Mouse (Mus musculus) myocyte (in vitro differentiated cells): Measurements from ENCODE around the gene Slc9a7. TPM values are rescaled to one million over a fixed set of nuclear protein-coding genes. Genes with fewer than 3 reads are reported as not detected.

ENCODE experiments used
- H3K27me3 ChIP-seq: one replicate; pipeline ENCODE4 v1.6.1; 2011; ENCODE audit not compliant: control insufficient read depth, insufficient read depth, insufficient read length
- H3K36me3 ChIP-seq: one replicate; pipeline ENCODE4 v1.6.1; 2011; ENCODE audit not compliant: control insufficient read depth, insufficient read depth
- H3K4me2 ChIP-seq: one replicate; pipeline ENCODE4 v1.6.1; 2011; ENCODE audit warnings: low read depth, control low read depth
- H3K4me3 ChIP-seq: one replicate; pipeline ENCODE4 v1.5.1; 2011; ENCODE audit warnings: mild to moderate bottlenecking, control low read depth, moderate library complexity
- H3K79me2 ChIP-seq: one replicate; pipeline ENCODE4 v1.6.1; 2011; ENCODE audit not compliant: control insufficient read depth, insufficient read depth
- H3ac ChIP-seq: one replicate; pipeline ENCODE4 v1.6.1; 2011; ENCODE audit not compliant: control insufficient read depth, insufficient read length
- CEBPB ChIP-seq: IDR thresholded peaks from 2 replicates; pipeline ENCODE4 v1.6.1; 2011; ENCODE audit warnings: mild to moderate bottlenecking, moderate library complexity; ENCODE audit not compliant: poor library complexity, insufficient read depth, severe bottlenecking
- E2F4 ChIP-seq: IDR thresholded peaks from one replicate; pipeline ENCODE4 v1.6.1; 2011; ENCODE audit warnings: mild to moderate bottlenecking, control low read depth, moderate library complexity; ENCODE audit not compliant: insufficient read depth
- MAX ChIP-seq: IDR thresholded peaks from one replicate; pipeline ENCODE4 v1.6.1; 2011; ENCODE audit warnings: low read depth, mild to moderate bottlenecking, control low read depth
- MYOD1 ChIP-seq, 3 experiments: IDR thresholded peaks; one replicate each; pipeline ENCODE4 v1.6.1; 2011; ENCODE audit warnings: control low read depth in 2 of 3, low read depth in 2 of 3, mild to moderate bottlenecking in 2 of 3, moderate library complexity in 1 of 3; ENCODE audit not compliant: insufficient read length in 2 of 3, control insufficient read depth in 1 of 3
- MYOG ChIP-seq, 3 experiments: IDR thresholded peaks; one replicate each; pipeline ENCODE4 v1.6.1; 2011; ENCODE audit warnings: control low read depth in 2 of 3, low read depth in 2 of 3, mild to moderate bottlenecking in 2 of 3; ENCODE audit not compliant: insufficient read length in 2 of 3, control insufficient read depth in 1 of 3, insufficient read depth in 1 of 3
- POLR2A ChIP-seq: IDR thresholded peaks from one replicate; pipeline ENCODE4 v1.6.1; 2011; ENCODE audit warnings: low read depth, mild to moderate bottlenecking, control low read depth, moderate library complexity; ENCODE audit not compliant: insufficient read length
- POLR2AphosphoS2 ChIP-seq: IDR thresholded peaks from one replicate; pipeline ENCODE4 v1.6.1; 2011; ENCODE audit warnings: low read depth, control low read depth; ENCODE audit not compliant: insufficient read length
- REST ChIP-seq: IDR thresholded peaks from one replicate; pipeline ENCODE4 v1.6.1; 2011; ENCODE audit warnings: mild to moderate bottlenecking, control low read depth, moderate library complexity; ENCODE audit not compliant: insufficient read depth, insufficient read length
- SRF ChIP-seq: IDR thresholded peaks from one replicate; pipeline ENCODE4 v1.6.1; 2011; ENCODE audit warnings: low read depth; ENCODE audit not compliant: control insufficient read depth, insufficient read length
- TCF12 ChIP-seq: IDR thresholded peaks from one replicate; pipeline ENCODE4 v1.6.1; 2011; ENCODE audit warnings: mild to moderate bottlenecking, control low read depth; ENCODE audit not compliant: poor library complexity, insufficient read depth, severe bottlenecking
- TCF3 ChIP-seq: IDR thresholded peaks from one replicate; pipeline ENCODE4 v1.6.1; 2011; ENCODE audit warnings: low read depth, control low read depth; ENCODE audit not compliant: insufficient read length
- USF1 ChIP-seq: IDR thresholded peaks from one replicate; pipeline ENCODE4 v1.6.1; 2011; ENCODE audit warnings: low read depth, mild to moderate bottlenecking, control low read depth, moderate library complexity
- polyA plus RNA-seq: library from polyadenylated mRNA; unstranded; fragments of >200 nt; fragmentation: generic; extraction: Trizol; gene quantifications from one replicate; pipeline ENCODE4 v1.2.1, GENCODE M21; 2012; ENCODE audit warnings: missing spikeins

The Slc9a7 gene
- polyA plus RNA-seq, 1 experiment = 0.13 TPM

GRCm38 (mm10) chrX:20228102-20228501 is 63.5 kb downstream of the Slc9a7 start:
- H3K36me3 ChIP-seq = no peaks in the 10 kb centered on the region
- no peak for TF ChIP-seq USF1
- TF ChIP-seq MYOD1 (IDR thresholded peaks at IDR 0.05; ENCODE audit: control insufficient read depth in 1 of 3, insufficient read length in 2 of 3, low read depth in 2 of 3) = no peak
- TF ChIP-seq POLR2AphosphoS2 = no peak
- no peak for TF ChIP-seq TCF3
- no peak for TF ChIP-seq TCF12
- no peak for TF ChIP-seq SRF
- no peak for TF ChIP-seq MAX
- TF ChIP-seq REST = no peak
- TF ChIP-seq E2F4 = no peak
- TF ChIP-seq CEBPB = no peak
- TF ChIP-seq POLR2A = no peak
- TF ChIP-seq MYOG (IDR thresholded peaks at IDR 0.05; ENCODE audit: control insufficient read depth in 1 of 3, insufficient read depth in 1 of 3, insufficient read length in 2 of 3, low read depth in 2 of 3) = no peak
- H3K27me3 ChIP-seq = no peaks in the 10 kb centered on the region

GRCm38 (mm10) chrX:20221486-20221885 is 70.1 kb downstream of the Slc9a7 start:
- H3K36me3 ChIP-seq = no peaks in the 10 kb centered on the region
- no peaks in the 10 kb centered on the region for H3K79me2 ChIP-seq
- no peak for TF ChIP-seq MAX
- TF ChIP-seq POLR2AphosphoS2 = no peak
- no peak for TF ChIP-seq POLR2A
- TF ChIP-seq USF1 = no peak
- no peak for TF ChIP-seq TCF3
- no peak for TF ChIP-seq MYOG (IDR thresholded peaks at IDR 0.05; ENCODE audit: control insufficient read depth in 1 of 3, insufficient read depth in 1 of 3, insufficient read length in 2 of 3, low read depth in 2 of 3)
- no peak for TF ChIP-seq MYOD1 (IDR thresholded peaks at IDR 0.05; ENCODE audit: control insufficient read depth in 1 of 3, insufficient read length in 2 of 3, low read depth in 2 of 3)
- TF ChIP-seq REST = no peak
- no peak for TF ChIP-seq TCF12
- no peak for TF ChIP-seq SRF
- no peak for TF ChIP-seq CEBPB
- H3K27me3 ChIP-seq = no peaks in the 10 kb centered on the region
- no peak overlapping the region for H3K4me2 ChIP-seq
- no peak overlapping the region for H3K4me3 ChIP-seq
- H3ac ChIP-seq = no peak overlapping the region

More at GRCm38 (mm10) chrX:20228102-20228501, 63.5 kb downstream of the Slc9a7 start:
- Histone ChIP-seq H3K79me2 (no peaks in the 10 kb centered on the region), H3K4me2 (no peak overlapping the region), H3ac (no peak overlapping the region), H3K4me3 (no peak overlapping the region)

GRCm38 (mm10) chrX:20185616-20186015 is 106.0 kb downstream of the Slc9a7 start:
- H3ac ChIP-seq = no peak overlapping the region
- H3K27me3 ChIP-seq = no peaks in the 10 kb centered on the region
- TF ChIP-seq MAX (no peak), POLR2AphosphoS2 (no peak), MYOD1 (IDR thresholded peaks at IDR 0.05; ENCODE audit: control insufficient read depth in 1 of 3, insufficient read length in 2 of 3, low read depth in 2 of 3) (no peak), USF1 (no peak), MYOG (IDR thresholded peaks at IDR 0.05; ENCODE audit: control insufficient read depth in 1 of 3, insufficient read depth in 1 of 3, insufficient read length in 2 of 3, low read depth in 2 of 3) (no peak), REST (no peak), TCF12 (no peak)
- no peak overlapping the region for H3K4me3 ChIP-seq
- no peak overlapping the region for H3K4me2 ChIP-seq
- H3K79me2 ChIP-seq = no peaks in the 10 kb centered on the region
- no peaks in the 10 kb centered on the region for H3K36me3 ChIP-seq

GRCm38 (mm10) chrX:20176792-20177191 is 114.8 kb downstream of the Slc9a7 start:
- no peaks in the 10 kb centered on the region for H3K27me3 ChIP-seq
- no peaks in the 10 kb centered on the region for H3K79me2 ChIP-seq
- no peaks in the 10 kb centered on the region for H3K36me3 ChIP-seq
- no peak overlapping the region for H3K4me3 ChIP-seq
- no peak overlapping the region for H3ac ChIP-seq
- TF ChIP-seq MAX = no peak
- TF ChIP-seq USF1 = no peak
- no peak for TF ChIP-seq POLR2AphosphoS2
- no peak for TF ChIP-seq TCF12
- no peak for TF ChIP-seq SRF
- TF ChIP-seq REST = no peak
- no peak for TF ChIP-seq CEBPB
- no peak for TF ChIP-seq MYOD1 (IDR thresholded peaks at IDR 0.05; ENCODE audit: control insufficient read depth in 1 of 3, insufficient read length in 2 of 3, low read depth in 2 of 3)
- no peak overlapping the region for H3K4me2 ChIP-seq

- TF ChIP-seq POLR2AphosphoS2 = no peak
- TF ChIP-seq TCF3 = no peak
- no peak for TF ChIP-seq TCF12
- TF ChIP-seq SRF = no peak
- no peak for TF ChIP-seq MYOD1 (IDR thresholded peaks at IDR 0.05; ENCODE audit: control insufficient read depth in 1 of 3, insufficient read length in 2 of 3, low read depth in 2 of 3)
- no peak for TF ChIP-seq POLR2A
- TF ChIP-seq CEBPB = no peak
- TF ChIP-seq E2F4 = no peak
- TF ChIP-seq MAX = no peak
- no peak for TF ChIP-seq USF1
- TF ChIP-seq MYOG (IDR thresholded peaks at IDR 0.05; ENCODE audit: control insufficient read depth in 1 of 3, insufficient read depth in 1 of 3, insufficient read length in 2 of 3, low read depth in 2 of 3) = no peak
- no peak for TF ChIP-seq REST
- Histone ChIP-seq H3K4me2 (no peak overlapping the region), H3ac (no peak overlapping the region), H3K4me3 (no peak overlapping the region), H3K27me3 (no peaks in the 10 kb centered on the region), H3K36me3 (no peaks in the 10 kb centered on the region), H3K79me2 (no peaks in the 10 kb centered on the region)
Observed at GRCm38 (mm10) chrX:20168430-20168829, 123.2 kb downstream of the Slc9a7 start.
